Comparison of ENCODE assay signal across 21 mouse cellular contexts in the genomic region with DNA sequence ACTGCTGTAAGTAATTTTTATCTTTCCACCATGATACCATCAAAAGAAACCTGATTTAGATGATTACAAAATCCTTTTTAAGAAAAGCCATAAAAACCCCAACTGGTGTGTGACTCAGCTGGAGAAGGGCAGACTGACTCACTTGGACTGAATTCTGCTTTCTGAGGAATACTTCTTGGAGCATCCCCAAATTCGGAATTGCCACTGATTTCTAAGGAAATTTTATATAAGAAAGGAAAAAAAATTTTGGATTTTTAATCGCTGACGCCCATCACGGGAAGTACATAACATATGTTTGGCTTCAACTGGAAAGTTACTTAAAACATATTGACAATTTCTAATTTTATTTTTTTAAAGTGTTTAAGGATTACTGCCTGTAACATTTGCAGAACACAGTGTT. TPM values are rescaled to one million over a fixed set of nuclear protein-coding genes. Genes with fewer than 3 reads are reported as not detected.
DNase-seq lines count a peak whose midpoint lies in the region; TF ChIP-seq lines count a peak whose summit lies in the region.
"Had no signal": no experiment of that assay in that cellular context is flagged by ENCODE, and none has a peak within 500 bp of the region (broad histone marks: within the 10 kb centered on the region; RNA-seq: fewer than 3 reads in every experiment).

No protein-coding gene starts in this region.

- no peak overlapping the region for H3K4me3 ChIP-seq in C2C12 (ENCODE audit: insufficient read depth, poor library complexity, severe bottlenecking)
- H3K4me3 ChIP-seq: heart, adult 2 months; heart, embryonic 15.5 days; hindbrain, embryonic 10.5 days; kidney, embryonic 15.5 days; limb, embryonic 15.5 days; liver, embryonic 15.5 days; midbrain, embryonic 13.5 days; neural tube, embryonic 15.5 days had no signal

- no peak overlapping the region for H3ac ChIP-seq in C2C12 (ENCODE audit: control insufficient read depth, insufficient read length, low read depth)

- no peaks in the 10 kb centered on the region for H3K36me3 ChIP-seq in C2C12 (ENCODE audit: control insufficient read depth, insufficient read depth)
- H3K36me3 ChIP-seq: heart, embryonic 15.5 days; hindbrain, embryonic 10.5 days; kidney, embryonic 15.5 days; limb, embryonic 15.5 days; liver, embryonic 15.5 days; midbrain, embryonic 13.5 days; neural tube, embryonic 15.5 days had no signal

- H3K79me2 ChIP-seq in C2C12 (ENCODE audit: control insufficient read depth, insufficient read depth) = no peaks in the 10 kb centered on the region

- H3K79me3 ChIP-seq in C2C12 (ENCODE audit: low read depth) = no peaks in the 10 kb centered on the region

- no peak for TF ChIP-seq CTCF in C2C12 (IDR thresholded peaks at IDR 0.05; ENCODE audit: control insufficient read depth, insufficient read depth, insufficient read length)

- H3K27me3 ChIP-seq in C2C12 (ENCODE audit: control insufficient read depth, insufficient read depth, insufficient read length) = no peaks in the 10 kb centered on the region
- H3K27me3 ChIP-seq: heart, embryonic 15.5 days; kidney, embryonic 15.5 days; limb, embryonic 15.5 days; liver, embryonic 15.5 days; midbrain, embryonic 13.5 days; neural tube, embryonic 15.5 days had no signal

- peak; percentile 8 for DNase-seq in gastrocnemius, adult 18-20 months (ENCODE audit: low spot score)
- DNase-seq in gastrocnemius, adult 8-10 months (ENCODE audit: low spot score in 2 of 2) = no peak
- DNase-seq in left cerebral cortex, adult 9 months (ENCODE audit: low spot score in 2 of 2) = peak; percentile 32 to 54
- no peak for DNase-seq in left cerebral cortex, adult 11 months (ENCODE audit: low spot score)
- DNase-seq in fibroblast of lung, adult 2 months (ENCODE audit: low read depth) = peak; percentile 62
- no peak for DNase-seq in thymus, postnatal 25 days
- DNase-seq: B cell, adult 2 months; cerebellum, adult 2 months; cerebellum, postnatal 36 days; gastrocnemius, postnatal 14 days; heart, adult 2 months; spleen, adult 18-20 months; thymus, adult 18-20 months had no signal

TF ChIP-seq in C2C12, 6 proteins besides CTCF, POLR2A, EP300 and RAD21:
- TF ChIP-seq USF1 (IDR thresholded peaks at IDR 0.05; ENCODE audit: low read depth) (no peak), FOSL1 (IDR thresholded peaks at IDR 0.05; ENCODE audit: insufficient read depth, low read length, poor library complexity, severe bottlenecking) (peak; percentile 50), MAX (IDR thresholded peaks at IDR 0.05) (no peak), MYOG (IDR thresholded peaks at IDR 0.05; ENCODE audit: control insufficient read depth, extremely low read depth, insufficient read length) (no peak)

RNA-seq across cellular contexts. Expression of a gene that starts 16.6 kb away (rescaled TPM):
- total RNA-seq in gastrocnemius, adult 18-20 months (2021) = 10 to 100 TPM; 15.0 to 15.3 TPM
- 10 to 100 TPM; 15.5 to 16.7 (median 16.0) TPM for total RNA-seq in gastrocnemius, adult 8-10 months (2022)
- 33.8 TPM for polyA plus RNA-seq in C2C12 (2012; fragmentation: generic; extraction: Trizol)

RNA-seq across cellular contexts. Expression of a gene that starts 48.5 kb away (rescaled TPM):
- 1 to 10 TPM; 2.5 to 2.8 TPM for total RNA-seq in gastrocnemius, adult 18-20 months (2021)
- 1 to 10 TPM; 1.9 to 3.0 (median 2.4) TPM for total RNA-seq in gastrocnemius, adult 8-10 months (2022)
- polyA plus RNA-seq in C2C12 (2012; fragmentation: generic; extraction: Trizol) = 3.7 TPM

Comparison
In these comparisons a context has a peak if more than half of its experiments do, and no peak if none do; other contexts are left out.
1. DNase-seq: peak in gastrocnemius, adult 18-20 months (single experiment), left cerebral cortex, adult 9 months (2 of 2) and fibroblast of lung, adult 2 months (single experiment); none in gastrocnemius, adult 8-10 months (0 of 2), left cerebral cortex, adult 11 months (single experiment) and thymus, postnatal 25 days (single experiment).